ENCODE assay signal across 19 mouse cellular contexts in genomic region chr6:58882271-58882670, GRCm38 (mm10). TPM values are rescaled to one million over a fixed set of nuclear protein-coding genes. Genes with fewer than 3 reads are reported as not detected.
A peak's percentile ranks its signal among the peaks of the same experiment; 100 is the strongest.
DNase-seq lines count a peak whose midpoint lies in the region; ATAC-seq and TF ChIP-seq lines count a peak whose summit lies in the region.
"Had no signal": no experiment of that assay in that cellular context is flagged by ENCODE, and none has a peak within 500 bp of the region (broad histone marks: within the 10 kb centered on the region; RNA-seq: fewer than 3 reads in every experiment).

No protein-coding gene starts in this region.

- no peaks in the 10 kb centered on the region for H3K36me3 ChIP-seq in liver, embryonic 14.5 days (replicated peaks; ENCODE audit: control insufficient read depth, insufficient read depth, low read depth)
- no peaks in the 10 kb centered on the region for H3K36me3 ChIP-seq in liver, postnatal 0 days (replicated peaks; ENCODE audit: insufficient read depth, low read length)
- H3K36me3 ChIP-seq: liver, embryonic 15.5 days had no signal

- TF ChIP-seq EP300 in liver, embryonic 14.5 days (IDR thresholded peaks at IDR 0.05; ENCODE audit: low read depth) = no peak
- no peak for TF ChIP-seq EP300 in liver, postnatal 0 days (IDR thresholded peaks at IDR 0.05; ENCODE audit: low read depth)

- 45% methylated on average over 6 of the region's 6 CpGs for WGBS in liver, embryonic 14.5 days (ENCODE audit: insufficient replicate concordance)
- WGBS in liver, postnatal 0 days (ENCODE audit: insufficient replicate concordance) = 61% methylated on average over 6 of the region's 6 CpGs

- no peak for DNase-seq in frontal cortex, postnatal 25 days (ENCODE audit: low spot score in 2 of 2)
- DNase-seq in liver, embryonic 14.5 days (ENCODE audit: low read depth in 3 of 3, low spot score in 3 of 3) = peak in 1 of 3 experiments; percentile 3
- no peak for DNase-seq in liver, postnatal 0 days
- peak; percentile 12 for DNase-seq in R1 (ENCODE audit: low read depth, low spot score)
- no peak for DNase-seq in B cell, adult 2 months
- DNase-seq in adrenal gland, postnatal 10 days = no peak
- DNase-seq: cerebellum, adult 9-11 months; heart, postnatal 4 days; kidney, adult 18-20 months; kidney, postnatal 36 days; right cerebral cortex, postnatal 14 days; thymus, postnatal 4 days had no signal

- H3K27me3 ChIP-seq in liver, embryonic 14.5 days (ENCODE audit: control insufficient read depth, insufficient read depth, low read length) = no peaks in the 10 kb centered on the region
- no peaks in the 10 kb centered on the region for H3K27me3 ChIP-seq in liver, postnatal 0 days (ENCODE audit: insufficient read depth, low read length)
- H3K27me3 ChIP-seq: heart, embryonic 13.5 days; limb, embryonic 12.5 days; liver, embryonic 15.5 days; midbrain, embryonic 12.5 days had no signal

- no peak overlapping the region for H3K9ac ChIP-seq in liver, embryonic 14.5 days (replicated peaks)
- no peak overlapping the region for H3K9ac ChIP-seq in liver, postnatal 0 days (replicated peaks)
- H3K9ac ChIP-seq: heart, embryonic 13.5 days; limb, embryonic 12.5 days; liver, embryonic 15.5 days; midbrain, embryonic 12.5 days had no signal

- 0 out of 2 replicates have a peak, but pooled peaks have one; percentile 6 for TF ChIP-seq CTCF in liver, embryonic 14.5 days (IDR thresholded peaks at IDR 0.05; ENCODE audit: low read depth)
- TF ChIP-seq CTCF in liver, postnatal 0 days (IDR thresholded peaks at IDR 0.05; ENCODE audit: low read depth) = no peak

- H3K9me3 ChIP-seq in liver, embryonic 14.5 days (ENCODE audit: control insufficient read depth, low read length) = no peaks in the 10 kb centered on the region
- H3K9me3 ChIP-seq in liver, postnatal 0 days (ENCODE audit: low read length) = no peaks in the 10 kb centered on the region
- H3K9me3 ChIP-seq: heart, embryonic 13.5 days; limb, embryonic 12.5 days; liver, embryonic 15.5 days; midbrain, embryonic 12.5 days had no signal

- H3K4me3 ChIP-seq in liver, embryonic 14.5 days (ENCODE audit: insufficient read depth in 1 of 2, low read depth in 2 of 2, low read length in 2 of 2) = no peak overlapping the region
- no peak overlapping the region for H3K4me3 ChIP-seq in liver, postnatal 0 days (ENCODE audit: low read depth, low read length)
- H3K4me3 ChIP-seq: heart, embryonic 13.5 days; limb, embryonic 12.5 days; liver, embryonic 15.5 days; midbrain, embryonic 12.5 days had no signal

- ATAC-seq in frontal cortex, adult (ENCODE audit: low TSS enrichment) = peak; percentile 88
- no peak for ATAC-seq in liver, embryonic 14.5 days (ENCODE audit: insufficient read depth)
- ATAC-seq in liver, postnatal 0 days = no peak
- peak; percentile 67 for ATAC-seq in megakaryocyte progenitor cell, adult 5-6 weeks (replicated peaks; ENCODE audit: poor library complexity)
- ATAC-seq: activated CD4-positive, CD25-positive, alpha-beta regulatory T cell, adult 4 months had no signal

- no peaks in the 10 kb centered on the region for H3K4me1 ChIP-seq in liver, embryonic 14.5 days (replicated peaks; ENCODE audit: control insufficient read depth in 2 of 2, insufficient read depth in 2 of 2, low read length in 1 of 2)
- no peaks in the 10 kb centered on the region for H3K4me1 ChIP-seq in liver, postnatal 0 days (ENCODE audit: insufficient read depth)
- H3K4me1 ChIP-seq: limb, embryonic 12.5 days; liver, embryonic 15.5 days; midbrain, embryonic 12.5 days had no signal

- no peak overlapping the region for H3K27ac ChIP-seq in liver, embryonic 14.5 days
- H3K27ac ChIP-seq in liver, postnatal 0 days (ENCODE audit: low read depth) = no peak overlapping the region
- H3K27ac ChIP-seq: heart, embryonic 13.5 days; limb, embryonic 12.5 days; liver, embryonic 15.5 days; midbrain, embryonic 12.5 days had no signal

- H3K4me2 ChIP-seq in liver, embryonic 14.5 days (ENCODE audit: low read depth) = no peak overlapping the region
- no peak overlapping the region for H3K4me2 ChIP-seq in liver, postnatal 0 days (ENCODE audit: low read depth, low read length)
- H3K4me2 ChIP-seq: heart, embryonic 13.5 days; limb, embryonic 12.5 days; liver, embryonic 15.5 days; midbrain, embryonic 12.5 days had no signal

RNA-seq across cellular contexts. Expression of gene Nap1l5, which starts 24.6 kb away (rescaled TPM):
- 0.04 and 0.13 TPM in 2 replicates for polyA plus RNA-seq in liver, embryonic 14.5 days (2012; rRNA removed)
- 0.19 and 0.22 TPM in 2 replicates for polyA plus RNA-seq in liver, embryonic 14.5 days (2014; fragmentation: Nextera tagmentation; extraction: Ambion mirVana)
- polyA plus RNA-seq in liver, postnatal 0 days (2015; fragmentation: Nextera tagmentation; extraction: Ambion mirVana) = 0.19 and 0.22 TPM in 2 replicates
- total RNA-seq in megakaryocyte progenitor cell, adult 5-6 weeks (2015) = not detected in 2 replicates
- not detected in 2 replicates for total RNA-seq in megakaryocyte progenitor cell, adult 5-6 weeks (2017)
- 10 to 100 TPM; 31.5 to 34.2 TPM for total RNA-seq in adrenal gland, postnatal 10 days (2021)

RNA-seq across cellular contexts. Expression of gene Herc3, which starts 51.0 kb away (rescaled TPM):
- polyA plus RNA-seq in liver, embryonic 14.5 days (2012; rRNA removed) = 2.9 and 3.3 TPM in 2 replicates
- polyA plus RNA-seq in liver, embryonic 14.5 days (2014; fragmentation: Nextera tagmentation; extraction: Ambion mirVana) = 2.1 and 2.4 TPM in 2 replicates
- polyA plus RNA-seq in liver, postnatal 0 days (2015; fragmentation: Nextera tagmentation; extraction: Ambion mirVana) = 2.5 and 2.7 TPM in 2 replicates
- total RNA-seq in megakaryocyte progenitor cell, adult 5-6 weeks (2015) = 2.6 and 5.2 TPM in 2 replicates
- 4.8 and 6.8 TPM in 2 replicates for total RNA-seq in megakaryocyte progenitor cell, adult 5-6 weeks (2017)
- 10 to 100 TPM; 45.0 to 76.2 TPM for total RNA-seq in adrenal gland, postnatal 10 days (2021)

Comparison
In these comparisons a context has a peak if more than half of its experiments do, and no peak if none do; other contexts are left out.
1. ATAC-seq: peak in frontal cortex, adult (single experiment) and megakaryocyte progenitor cell, adult 5-6 weeks (single experiment); none in liver, embryonic 14.5 days (single experiment) and liver, postnatal 0 days (single experiment).
2. RNA of gene Nap1l5, which starts 24.6 kb away (total RNA-seq): 31.5 to 34.2 TPM in adrenal gland, postnatal 10 days; not detected in megakaryocyte progenitor cell, adult 5-6 weeks; every median in the first group is over 10 times any median in the second.
3. RNA of gene Herc3, which starts 51.0 kb away (total RNA-seq): 45.0 to 76.2 TPM in adrenal gland, postnatal 10 days; 2.6 to 6.8 TPM in megakaryocyte progenitor cell, adult 5-6 weeks; every median in the first group is over 4 times any median in the second.